Mouse (Mus musculus): ENCODE measurements around the gene Jmjd6. TPM values are rescaled to one million over a fixed set of nuclear protein-coding genes. Genes with fewer than 3 reads are reported as not detected.

Gene Jmjd6
- polyA plus RNA-seq (2014; fragmentation: Nextera tagmentation; extraction: Ambion mirVana) = 59.0 and 63.7 TPM in 2 replicates

DNA sequence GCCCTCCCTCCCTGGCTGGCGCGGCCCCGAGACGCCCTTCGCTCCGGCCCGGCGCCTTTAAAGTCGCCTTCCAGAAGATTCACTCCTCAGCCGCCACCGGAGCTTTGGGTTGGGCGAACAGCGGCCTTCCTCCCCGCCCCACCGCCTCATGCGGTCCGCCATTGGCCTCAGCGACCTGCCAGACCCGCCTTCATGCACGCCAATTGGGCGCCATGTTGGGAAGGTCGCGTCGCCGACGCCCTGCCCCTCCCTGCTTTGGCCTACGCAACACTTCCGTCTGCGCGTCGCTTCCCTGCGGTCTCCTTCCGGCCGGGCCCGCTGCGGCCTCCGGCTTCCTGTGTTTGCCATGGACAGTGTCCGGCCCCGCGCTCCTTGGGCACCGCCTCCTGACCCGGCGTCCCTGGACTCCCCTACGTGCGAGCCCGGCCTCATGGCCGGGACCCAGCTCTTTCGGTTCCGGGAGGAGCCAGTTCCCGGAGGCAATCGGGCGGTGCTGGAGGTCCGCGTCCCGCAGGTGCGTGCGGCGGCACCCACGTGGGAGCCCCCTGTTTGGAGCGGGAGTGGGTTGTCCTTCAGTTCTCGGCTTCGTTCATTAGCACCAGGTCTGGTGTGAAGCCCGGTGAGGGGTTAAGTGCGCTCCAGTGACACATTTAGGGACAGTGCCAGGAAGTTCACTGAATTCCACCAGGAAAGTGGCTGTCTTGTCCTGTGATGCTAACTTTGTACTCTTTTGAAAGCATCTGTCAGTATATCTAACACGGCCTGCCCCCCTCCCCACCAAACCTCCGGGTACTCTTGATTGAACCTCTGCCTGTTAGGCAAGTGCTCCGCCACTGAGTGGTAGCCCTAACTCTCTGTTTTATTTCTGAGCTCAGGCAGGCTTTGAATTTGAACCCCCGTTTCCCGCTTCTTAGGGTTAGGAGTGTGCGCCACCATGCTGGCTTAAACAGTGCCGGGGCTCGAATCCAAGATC, at the start of gene Jmjd6, which contains the start of gene Mettl23:
TSS of gene Jmjd6 (minus strand) at position 189 of the 973 bp plus-strand sequence.
TSS of gene Mettl23 (plus strand) at position 18 of the 973 bp plus-strand sequence.
- peak; percentile 93 for ATAC-seq (ENCODE audit: insufficient number of reproducible peaks, insufficient read depth, low FRiP score, low read depth)
- peak within 1 kb of the TSS; percentile 89 for H3K4me2 ChIP-seq (ENCODE audit: low read length)
- peaks cover 7 to 29% of the 10 kb centered on the region in 2 experiments for H3K4me1 ChIP-seq (ENCODE audit: control insufficient read depth in 2 of 2, insufficient read depth in 2 of 2, low read length in 2 of 2)
- peak within 1 kb of the TSS; percentile 91 for H3K9ac ChIP-seq (ENCODE audit: low read length)
- peaks cover 54% of the 10 kb centered on the region for H3K36me3 ChIP-seq (ENCODE audit: control insufficient read depth, insufficient read depth, low read length)
- H3K27me3 ChIP-seq (ENCODE audit: control insufficient read depth, insufficient read depth, low read length) = no peaks in the 10 kb centered on the region
- peak within 1 kb of the TSS; percentile 85 to 89 for H3K4me3 ChIP-seq (ENCODE audit: control insufficient read depth in 1 of 2, insufficient read depth in 1 of 2, low read depth in 1 of 2, low read length in 2 of 2)
- WGBS = under 1% methylated on average over 72 of the region's 72 CpGs
- no peaks in the 10 kb centered on the region for H3K9me3 ChIP-seq (ENCODE audit: control insufficient read depth, low read length)
- H3K27ac ChIP-seq (replicated peaks in 1 of 2; ENCODE audit: control insufficient read depth in 1 of 2, insufficient read depth in 1 of 2, low read depth in 2 of 2, low read length in 2 of 2) = peak within 1 kb of the TSS; percentile 95 to 98

DNA sequence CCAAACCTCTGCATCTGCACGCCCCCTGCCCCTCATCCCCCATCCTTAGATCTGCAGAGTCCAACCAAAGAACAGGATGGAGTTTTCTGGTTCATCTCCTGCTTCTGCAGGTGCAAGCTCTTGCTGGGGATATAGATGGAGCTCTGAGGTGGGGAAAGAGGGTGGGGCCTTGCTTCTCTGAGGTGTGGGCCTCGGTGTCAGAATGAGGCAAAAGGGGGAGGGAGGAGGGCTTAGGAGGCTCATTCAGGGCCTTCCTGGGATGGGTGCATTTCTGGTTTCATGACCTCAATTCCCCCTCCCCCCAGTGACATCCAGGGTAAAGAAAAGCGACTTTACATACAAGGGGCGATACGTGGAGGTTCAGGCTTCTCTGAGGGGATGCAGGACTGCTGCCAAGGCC, 43.9 kb upstream of the Jmjd6 start:
- Histone ChIP-seq H3K36me3 (ENCODE audit: control insufficient read depth, insufficient read depth, low read length) (no peaks in the 10 kb centered on the region), H3K4me1 (ENCODE audit: control insufficient read depth in 2 of 2, insufficient read depth in 2 of 2, low read length in 2 of 2) (peaks cover 0 to 5% of the 10 kb centered on the region in 2 experiments; a peak in 2 of 4 replicates), H3K4me2 (ENCODE audit: low read length) (no peak overlapping the region), H3K27ac (replicated peaks in 1 of 2; ENCODE audit: control insufficient read depth in 1 of 2, insufficient read depth in 1 of 2, low read depth in 2 of 2, low read length in 2 of 2) (no peak overlapping the region), H3K27me3 (ENCODE audit: control insufficient read depth, insufficient read depth, low read length) (peaks cover 9% of the 10 kb centered on the region; the same call in 1 of the 2 replicates), H3K9ac (ENCODE audit: low read length) (no peak overlapping the region), H3K4me3 (ENCODE audit: control insufficient read depth in 1 of 2, insufficient read depth in 1 of 2, low read depth in 1 of 2, low read length in 2 of 2) (no peak overlapping the region), H3K9me3 (ENCODE audit: control insufficient read depth, low read length) (0 out of 2 replicates have a peak, but pooled peaks cover 3% of the 10 kb centered on the region)
- 64% methylated on average over 5 of the region's 5 CpGs for WGBS
- ATAC-seq (ENCODE audit: insufficient number of reproducible peaks, insufficient read depth, low FRiP score, low read depth) = no peak

DNA sequence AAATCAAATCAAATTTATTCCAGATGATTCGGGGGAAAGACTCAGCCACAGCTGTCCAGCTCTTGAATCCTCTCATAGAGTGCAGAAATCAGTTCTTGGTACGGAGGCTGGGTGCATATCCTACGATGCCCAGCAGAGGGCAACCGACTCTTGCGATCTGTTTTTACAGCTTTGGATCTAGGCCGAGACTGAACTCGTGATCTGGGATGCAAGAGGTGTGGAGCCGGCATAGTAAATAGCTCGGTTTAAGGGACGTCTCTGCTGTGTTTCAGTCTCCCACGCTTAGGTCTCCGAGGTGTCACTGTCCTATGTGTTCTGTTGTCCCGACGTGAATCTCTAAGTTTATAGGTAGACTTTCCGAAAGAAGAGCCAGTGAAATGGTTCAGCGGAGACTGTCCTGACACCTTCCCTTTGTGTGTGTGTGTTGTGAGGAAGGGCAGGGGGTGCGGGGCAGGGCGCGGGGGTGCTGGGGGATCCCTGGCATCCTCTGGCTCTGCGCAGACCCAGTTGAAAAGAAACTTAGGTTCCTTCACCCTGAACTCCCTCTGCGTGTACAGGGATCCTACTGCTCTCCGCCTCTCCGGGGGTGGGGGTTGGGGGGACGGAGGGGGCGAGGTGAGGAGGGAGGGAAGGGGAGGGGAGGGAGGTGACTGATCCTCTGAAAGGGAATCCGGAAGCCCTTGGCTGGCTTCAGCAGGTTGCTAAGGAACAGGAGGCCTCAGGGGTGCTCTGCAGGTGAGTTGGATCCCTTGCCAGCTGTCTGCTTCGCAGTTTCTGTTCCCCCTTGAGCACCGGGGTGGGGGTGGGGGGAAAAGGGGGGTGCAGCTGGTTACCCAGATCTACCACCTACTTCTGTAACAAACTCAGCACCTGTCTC, 42.3 kb upstream of the Jmjd6 start:
- WGBS = 3% methylated on average over 28 of the region's 28 CpGs
- 0 out of 2 replicates have a peak, but pooled peaks have one; percentile 32 for ATAC-seq (ENCODE audit: insufficient number of reproducible peaks, insufficient read depth, low FRiP score, low read depth)
- H3K36me3 ChIP-seq (ENCODE audit: control insufficient read depth, insufficient read depth, low read length) = no peaks in the 10 kb centered on the region
- peak overlapping the region; percentile 32 to 35 for H3K4me3 ChIP-seq (ENCODE audit: control insufficient read depth in 1 of 2, insufficient read depth in 1 of 2, low read depth in 1 of 2, low read length in 2 of 2)
- H3K9ac ChIP-seq (ENCODE audit: low read length) = peak overlapping the region; percentile 60
- peaks cover 0 to 5% of the 10 kb centered on the region in 2 experiments; a peak in 2 of 4 replicates for H3K4me1 ChIP-seq (ENCODE audit: control insufficient read depth in 2 of 2, insufficient read depth in 2 of 2, low read length in 2 of 2)
- H3K4me2 ChIP-seq (ENCODE audit: low read length) = peak overlapping the region; percentile 73
- peaks cover 9% of the 10 kb centered on the region; the same call in 1 of the 2 replicates for H3K27me3 ChIP-seq (ENCODE audit: control insufficient read depth, insufficient read depth, low read length)
- H3K9me3 ChIP-seq (ENCODE audit: control insufficient read depth, low read length) = no peaks in the 10 kb centered on the region
- H3K27ac ChIP-seq (replicated peaks in 1 of 2; ENCODE audit: control insufficient read depth in 1 of 2, insufficient read depth in 1 of 2, low read depth in 2 of 2, low read length in 2 of 2) = no peak overlapping the region

DNA sequence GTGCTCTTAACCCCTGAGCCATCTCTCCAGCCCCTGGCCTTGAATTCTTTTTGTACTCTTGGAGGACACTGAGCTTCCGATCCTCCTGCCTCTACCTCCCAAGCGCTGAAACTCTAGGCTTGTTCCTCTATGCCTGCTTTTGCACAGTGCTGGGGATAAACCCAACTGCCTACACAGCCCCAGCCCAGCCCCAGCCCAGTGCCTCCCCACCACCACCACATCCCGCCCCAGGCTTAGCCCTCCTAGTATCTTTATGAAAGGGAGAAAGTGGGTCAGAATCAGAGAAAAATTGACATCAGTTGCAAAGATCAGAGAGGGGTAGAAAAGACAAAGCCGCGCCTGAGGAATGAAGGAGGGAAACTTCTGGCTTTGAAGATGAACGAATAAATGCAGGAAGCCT, 40.8 kb upstream of the Jmjd6 start:
- Histone ChIP-seq H3K4me3 (ENCODE audit: control insufficient read depth in 1 of 2, insufficient read depth in 1 of 2, low read depth in 1 of 2, low read length in 2 of 2) (no peak overlapping the region), H3K27ac (replicated peaks in 1 of 2; ENCODE audit: control insufficient read depth in 1 of 2, insufficient read depth in 1 of 2, low read depth in 2 of 2, low read length in 2 of 2) (no peak overlapping the region), H3K4me2 (ENCODE audit: low read length) (no peak overlapping the region), H3K4me1 (ENCODE audit: control insufficient read depth in 2 of 2, insufficient read depth in 2 of 2, low read length in 2 of 2) (peaks cover 0 to 5% of the 10 kb centered on the region in 2 experiments; a peak in 2 of 4 replicates), H3K27me3 (ENCODE audit: control insufficient read depth, insufficient read depth, low read length) (peaks cover 9% of the 10 kb centered on the region; the same call in 1 of the 2 replicates), H3K9ac (ENCODE audit: low read length) (no peak overlapping the region), H3K36me3 (ENCODE audit: control insufficient read depth, insufficient read depth, low read length) (no peaks in the 10 kb centered on the region), H3K9me3 (ENCODE audit: control insufficient read depth, low read length) (no peaks in the 10 kb centered on the region)
- WGBS = 78% methylated on average over 6 of the region's 6 CpGs
- ATAC-seq (ENCODE audit: insufficient number of reproducible peaks, insufficient read depth, low FRiP score, low read depth) = no peak

DNA sequence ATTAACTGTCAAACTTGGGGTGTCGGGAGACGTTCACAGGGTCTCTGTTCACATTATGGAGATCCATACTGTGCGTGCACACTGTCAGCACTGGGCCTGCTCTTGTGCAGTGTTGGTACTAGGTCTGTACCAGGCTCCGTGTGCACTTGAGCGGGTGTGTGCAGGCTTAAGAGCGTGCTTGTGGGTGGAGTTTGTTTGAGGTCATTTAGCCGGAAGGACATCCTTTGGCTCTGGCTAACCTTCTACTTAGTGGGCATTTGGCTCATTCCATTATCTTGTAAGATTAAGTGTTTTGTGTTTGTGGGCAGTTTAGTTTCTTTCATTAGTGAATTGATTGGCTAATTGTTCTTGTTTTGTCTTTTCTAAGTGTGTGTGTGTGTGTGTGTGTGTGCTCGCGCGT, 39.2 kb upstream of the Jmjd6 start:
- H3K36me3 ChIP-seq (ENCODE audit: control insufficient read depth, insufficient read depth, low read length) = no peaks in the 10 kb centered on the region
- no peak overlapping the region for H3K4me2 ChIP-seq (ENCODE audit: low read length)
- H3K27me3 ChIP-seq (ENCODE audit: control insufficient read depth, insufficient read depth, low read length) = peaks cover 9% of the 10 kb centered on the region; the same call in 1 of the 2 replicates
- no peaks in the 10 kb centered on the region for H3K9me3 ChIP-seq (ENCODE audit: control insufficient read depth, low read length)
- no peak overlapping the region for H3K9ac ChIP-seq (ENCODE audit: low read length)
- no peak overlapping the region for H3K4me3 ChIP-seq (ENCODE audit: control insufficient read depth in 1 of 2, insufficient read depth in 1 of 2, low read depth in 1 of 2, low read length in 2 of 2)
- no peak for ATAC-seq (ENCODE audit: insufficient number of reproducible peaks, insufficient read depth, low FRiP score, low read depth)
- H3K27ac ChIP-seq (replicated peaks in 1 of 2; ENCODE audit: control insufficient read depth in 1 of 2, insufficient read depth in 1 of 2, low read depth in 2 of 2, low read length in 2 of 2) = no peak overlapping the region
- 78% methylated on average over 10 of the region's 10 CpGs for WGBS
- peaks cover 0 to 5% of the 10 kb centered on the region in 2 experiments; a peak in 2 of 4 replicates for H3K4me1 ChIP-seq (ENCODE audit: control insufficient read depth in 2 of 2, insufficient read depth in 2 of 2, low read length in 2 of 2)

DNA sequence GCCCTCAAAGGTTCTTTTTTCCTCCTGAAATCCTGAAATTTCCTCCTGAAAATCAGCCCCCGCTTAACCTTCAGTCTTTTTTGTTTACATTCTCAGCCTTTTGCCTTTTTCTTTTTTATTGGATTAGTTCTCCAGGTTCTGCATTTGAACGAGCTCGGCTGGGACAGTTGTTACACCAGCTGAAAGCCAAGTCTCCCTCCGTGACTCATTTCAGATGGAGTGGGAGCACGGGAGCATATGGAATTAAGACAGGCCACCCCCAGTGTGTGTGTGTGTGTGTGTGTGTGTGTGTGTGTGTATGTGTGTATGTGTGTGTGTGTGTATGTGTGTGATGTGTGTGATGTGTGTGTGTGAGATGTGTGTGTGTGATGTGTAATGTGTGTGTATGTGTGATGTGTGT, 38.2 kb upstream of the Jmjd6 start:
- Histone ChIP-seq H3K36me3 (ENCODE audit: control insufficient read depth, insufficient read depth, low read length) (no peaks in the 10 kb centered on the region), H3K9me3 (ENCODE audit: control insufficient read depth, low read length) (no peaks in the 10 kb centered on the region), H3K9ac (ENCODE audit: low read length) (no peak overlapping the region), H3K27me3 (ENCODE audit: control insufficient read depth, insufficient read depth, low read length) (peaks cover under 1% of the 10 kb centered on the region; the same call in 1 of the 2 replicates), H3K4me3 (ENCODE audit: control insufficient read depth in 1 of 2, insufficient read depth in 1 of 2, low read depth in 1 of 2, low read length in 2 of 2) (no peak overlapping the region), H3K27ac (replicated peaks in 1 of 2; ENCODE audit: control insufficient read depth in 1 of 2, insufficient read depth in 1 of 2, low read depth in 2 of 2, low read length in 2 of 2) (no peak overlapping the region), H3K4me1 (ENCODE audit: control insufficient read depth in 2 of 2, insufficient read depth in 2 of 2, low read length in 2 of 2) (peaks cover 0 to 5% of the 10 kb centered on the region in 2 experiments; a peak in 2 of 4 replicates), H3K4me2 (ENCODE audit: low read length) (no peak overlapping the region)
- WGBS = 80% methylated on average over 5 of the region's 5 CpGs
- ATAC-seq (ENCODE audit: insufficient number of reproducible peaks, insufficient read depth, low FRiP score, low read depth) = no peak

DNA sequence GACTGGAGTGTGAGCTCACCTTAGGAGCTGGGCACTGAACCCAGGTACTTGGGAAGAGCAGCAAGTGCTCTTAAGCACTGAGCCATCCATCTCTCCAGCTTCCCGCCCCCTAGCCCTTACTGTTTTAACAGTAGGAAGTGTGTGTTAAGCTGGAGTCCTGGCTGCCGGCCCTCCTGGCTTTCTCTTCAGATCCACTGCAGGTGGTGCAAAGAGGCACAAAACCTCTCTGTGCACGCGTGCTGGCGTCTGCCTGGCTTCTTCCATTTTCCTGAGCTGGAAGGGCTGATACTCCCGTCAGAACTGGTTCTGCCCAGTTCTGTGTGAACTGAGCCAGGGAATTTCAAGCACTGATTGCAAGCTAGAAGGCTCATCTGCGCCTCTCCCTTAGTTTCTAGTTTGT, 37.6 kb upstream of the Jmjd6 start:
- H3K9me3 ChIP-seq (ENCODE audit: control insufficient read depth, low read length) = no peaks in the 10 kb centered on the region
- no peak overlapping the region for H3K4me2 ChIP-seq (ENCODE audit: low read length)
- WGBS = 76% methylated on average over 7 of the region's 7 CpGs
- no peak overlapping the region for H3K4me3 ChIP-seq (ENCODE audit: control insufficient read depth in 1 of 2, insufficient read depth in 1 of 2, low read depth in 1 of 2, low read length in 2 of 2)
- no peaks in the 10 kb centered on the region for H3K36me3 ChIP-seq (ENCODE audit: control insufficient read depth, insufficient read depth, low read length)
- H3K27me3 ChIP-seq (ENCODE audit: control insufficient read depth, insufficient read depth, low read length) = no peaks in the 10 kb centered on the region
- peaks cover 0 to 5% of the 10 kb centered on the region in 2 experiments; a peak in 2 of 4 replicates for H3K4me1 ChIP-seq (ENCODE audit: control insufficient read depth in 2 of 2, insufficient read depth in 2 of 2, low read length in 2 of 2)
- no peak for ATAC-seq (ENCODE audit: insufficient number of reproducible peaks, insufficient read depth, low FRiP score, low read depth)
- H3K9ac ChIP-seq (ENCODE audit: low read length) = no peak overlapping the region
- H3K27ac ChIP-seq (replicated peaks in 1 of 2; ENCODE audit: control insufficient read depth in 1 of 2, insufficient read depth in 1 of 2, low read depth in 2 of 2, low read length in 2 of 2) = no peak overlapping the region

All from heart, embryonic 14.5 days (tissue).